Mouse (Mus musculus): ENCODE results near the gene Zfp950.

DNA sequence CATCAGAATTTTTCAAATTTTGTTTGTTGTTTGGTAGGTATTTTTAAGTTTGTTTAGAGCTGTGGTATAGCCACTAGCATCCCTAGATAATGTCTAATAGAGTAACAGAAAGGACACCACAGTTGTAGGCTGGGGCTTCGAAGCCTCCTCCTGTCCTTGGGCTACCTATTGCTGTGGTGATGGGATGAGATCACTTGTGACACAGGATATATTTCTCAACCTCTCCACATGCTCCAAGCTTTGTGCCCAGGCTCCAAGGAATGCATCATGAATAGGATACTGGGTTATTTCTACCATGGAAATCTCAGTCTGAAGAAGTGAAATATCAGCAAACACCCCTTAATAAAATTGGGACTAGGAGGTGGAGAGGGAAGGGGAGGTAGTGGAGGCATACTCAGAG, 52.9 kb downstream of the Zfp950 start:
- TF ChIP-seq ZC3H11A (IDR thresholded peaks at IDR 0.05; ENCODE audit: borderline replicate concordance, low read depth, low read length) (no peak), MAFK (IDR thresholded peaks at IDR 0.05; ENCODE audit: insufficient read depth, low read depth, low read length) (no peak)

All from ES-E14 (cell line).